Mouse (Mus musculus) kidney, postnatal 25 days (tissue): Measurements from ENCODE around the gene Oser1.

Experiments used
- DNase-seq, 2 experiments: peaks; one replicate each; pipeline ENCODE4 v3.0.0; 2021; ENCODE audit warnings: mixed read lengths in 2 of 2

The Oser1 gene

DNA sequence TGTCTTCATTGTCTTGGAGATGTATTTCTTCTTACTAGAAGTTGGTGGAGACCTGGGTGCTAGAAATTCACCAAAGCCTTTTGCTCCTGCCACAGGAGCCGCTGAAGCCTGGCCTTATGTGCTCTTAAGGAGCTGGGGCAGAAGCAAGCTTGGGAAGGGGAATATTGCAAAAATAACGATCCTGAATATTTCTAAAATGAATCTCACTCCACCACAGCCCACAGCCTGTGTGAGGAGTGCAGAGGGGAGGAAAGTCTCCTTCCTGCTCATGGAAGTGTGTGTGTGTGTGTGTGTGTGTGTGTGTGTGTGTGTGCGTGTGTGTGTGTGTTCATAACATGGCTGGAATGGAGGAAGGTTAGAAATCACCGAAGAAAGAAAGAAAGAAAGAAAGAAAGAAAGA is 25.7 kb downstream of the Oser1 start:
- DNase-seq, result no peak

DNA sequence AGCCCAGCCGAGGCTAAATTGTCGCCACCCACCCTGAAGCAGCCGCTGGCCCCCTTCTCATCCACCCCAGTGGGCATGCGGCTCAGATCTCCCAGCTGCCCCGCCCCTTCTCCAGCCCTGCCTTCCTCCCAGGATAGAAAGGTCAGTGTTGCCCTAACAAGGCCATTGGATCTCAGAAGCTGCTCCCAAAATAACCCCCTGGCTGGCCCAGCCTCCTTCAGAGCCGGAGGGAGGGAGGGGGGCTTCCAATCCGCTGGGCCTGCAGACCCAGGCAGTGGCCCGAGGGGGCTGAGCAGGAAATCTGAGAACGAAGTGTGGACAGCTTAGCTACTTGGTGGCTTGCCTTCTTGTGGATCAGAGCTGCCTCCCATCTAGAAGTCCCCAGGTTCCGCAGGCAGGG is 26.6 kb downstream of the Oser1 start, which contains the start of gene Jph2:
TSS of gene Jph2 (minus strand) at position 89 of the 400 bp plus-strand sequence.
- peak; percentile 32 to 48 for DNase-seq

GRCm38 (mm10) chr2:163397071-163397470 is 27.4 kb downstream of the Oser1 start:
- no peak for DNase-seq

DNA sequence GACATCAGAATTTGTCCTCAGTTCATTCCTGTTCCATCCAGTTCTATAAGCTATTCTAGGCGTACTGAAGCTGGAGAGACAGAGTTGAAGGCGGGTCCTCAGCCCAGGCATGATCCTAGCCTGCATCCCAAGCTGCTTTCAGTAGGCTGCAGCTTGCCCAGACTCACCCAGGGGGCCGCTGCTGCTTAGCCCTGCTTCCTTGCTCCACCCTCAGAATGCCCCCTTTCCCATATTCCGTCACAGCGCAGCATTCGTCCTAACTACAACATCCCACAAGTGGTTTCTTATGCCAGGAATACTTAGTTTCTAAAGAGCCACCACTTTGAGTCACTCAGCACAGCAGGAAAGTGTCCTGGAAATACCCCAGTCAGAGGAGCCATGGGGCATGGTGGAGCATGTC is 29.5 kb downstream of the Oser1 start:
- DNase-seq, result no peak

- DNase-seq, result no peak
Measured at GRCm38 (mm10) chr2:163393976-163394375, 30.5 kb downstream of the Oser1 start.

DNA sequence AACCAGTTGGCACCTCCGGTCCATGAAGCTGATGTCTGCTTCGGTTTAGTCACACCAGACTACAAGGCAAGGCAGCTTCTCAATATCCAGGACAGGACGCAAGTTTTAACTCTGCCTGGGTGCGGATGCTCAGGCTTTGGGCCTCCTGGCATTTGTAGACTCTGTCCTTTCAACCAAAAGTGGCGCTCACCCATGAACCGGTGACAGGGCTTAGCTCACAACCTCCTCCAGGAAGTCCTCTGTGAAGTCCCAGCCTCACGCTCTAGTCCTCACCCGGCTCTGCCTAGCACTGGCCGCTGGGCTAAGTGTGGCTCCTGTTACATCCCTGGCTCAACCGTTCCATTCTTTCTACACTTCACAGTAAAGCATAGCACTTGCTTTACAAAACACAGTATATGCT is 31.3 kb downstream of the Oser1 start:
- DNase-seq, result no peak

GRCm38 (mm10) chr2:163392436-163392835 is 32.1 kb downstream of the Oser1 start:
- no peak for DNase-seq

- DNase-seq, result peak in 1 of 2 experiments; percentile 45
Measured at GRCm38 (mm10) chr2:163386423-163387190, 37.9 kb downstream of the Oser1 start.

GRCm38 (mm10) chr2:163385126-163385525 is 39.4 kb downstream of the Oser1 start:
- no peak for DNase-seq

GRCm38 (mm10) chr2:163381246-163381645 is 43.3 kb downstream of the Oser1 start:
- DNase-seq, result no peak

GRCm38 (mm10) chr2:163379366-163379765 is 45.1 kb downstream of the Oser1 start:
- no peak for DNase-seq

DNA sequence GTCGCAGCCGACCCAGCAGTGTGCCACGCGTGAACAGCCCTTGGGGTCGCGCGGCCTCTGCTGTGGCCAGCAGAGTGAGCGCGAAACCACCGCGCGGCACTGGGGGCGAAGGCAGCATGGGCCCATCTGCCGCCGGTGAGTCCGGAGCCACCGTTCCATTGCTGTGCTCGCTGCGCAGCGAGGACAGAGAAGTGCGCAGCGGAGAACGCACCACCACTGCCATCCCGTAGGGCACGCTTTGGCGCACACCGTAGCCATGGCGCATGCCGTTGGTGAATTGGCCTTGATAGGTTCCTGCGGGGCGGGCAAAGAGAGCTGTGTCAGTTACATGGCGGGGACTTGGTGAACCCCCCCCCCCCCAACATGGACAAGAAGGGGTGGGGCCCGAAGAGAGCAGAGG is 48.4 kb downstream of the Oser1 start:
- DNase-seq, result no peak

- DNase-seq, result no peak
Measured at GRCm38 (mm10) chr2:163375468-163375867, 49.0 kb downstream of the Oser1 start.

GRCm38 (mm10) chr2:163372627-163373026 is 51.9 kb downstream of the Oser1 start:
- DNase-seq, result no peak

- DNase-seq, result peak in 1 of 2 experiments; percentile 9
Measured at GRCm38 (mm10) chr2:163370175-163370574, 54.3 kb downstream of the Oser1 start.

DNA sequence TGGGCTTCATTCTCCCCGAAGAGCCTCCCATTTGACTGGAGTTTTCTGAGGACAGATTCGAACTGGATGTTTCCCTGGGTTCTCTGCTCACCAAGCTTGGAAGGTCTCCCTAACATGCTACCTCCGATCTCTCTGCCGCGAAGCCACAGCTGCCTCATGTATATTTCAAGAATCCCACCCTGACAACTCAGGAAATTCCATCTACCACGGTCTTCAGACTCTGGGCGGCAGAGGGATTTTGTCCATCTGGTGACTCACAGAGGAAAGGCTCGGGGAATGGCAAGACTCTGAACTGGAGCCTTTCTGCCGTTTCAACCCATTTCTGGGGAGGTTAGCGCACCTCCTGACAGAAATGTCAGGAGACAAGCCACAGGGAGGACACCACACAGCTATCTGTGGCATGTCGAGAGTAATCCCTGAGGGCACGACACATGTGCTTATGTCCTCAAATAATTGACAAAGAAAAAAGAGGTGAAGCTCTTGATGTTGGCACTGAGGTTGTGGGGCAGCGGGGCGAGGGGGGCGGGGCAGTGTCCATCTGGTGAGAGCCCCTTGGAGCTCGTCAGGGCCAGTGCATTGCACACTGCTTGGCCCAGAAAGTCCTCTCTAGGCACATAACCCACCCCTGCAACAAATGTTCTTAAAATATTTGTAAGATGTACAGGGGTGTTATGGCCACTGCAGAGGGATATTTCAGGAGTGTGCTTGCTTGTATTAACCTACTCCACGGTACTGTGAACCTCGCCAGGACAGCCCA is 59.5 kb downstream of the Oser1 start:
- DNase-seq, result no peak

GRCm38 (mm10) chr2:163362940-163363921 is 61.3 kb downstream of the Oser1 start:
- DNase-seq, result no peak

DNA sequence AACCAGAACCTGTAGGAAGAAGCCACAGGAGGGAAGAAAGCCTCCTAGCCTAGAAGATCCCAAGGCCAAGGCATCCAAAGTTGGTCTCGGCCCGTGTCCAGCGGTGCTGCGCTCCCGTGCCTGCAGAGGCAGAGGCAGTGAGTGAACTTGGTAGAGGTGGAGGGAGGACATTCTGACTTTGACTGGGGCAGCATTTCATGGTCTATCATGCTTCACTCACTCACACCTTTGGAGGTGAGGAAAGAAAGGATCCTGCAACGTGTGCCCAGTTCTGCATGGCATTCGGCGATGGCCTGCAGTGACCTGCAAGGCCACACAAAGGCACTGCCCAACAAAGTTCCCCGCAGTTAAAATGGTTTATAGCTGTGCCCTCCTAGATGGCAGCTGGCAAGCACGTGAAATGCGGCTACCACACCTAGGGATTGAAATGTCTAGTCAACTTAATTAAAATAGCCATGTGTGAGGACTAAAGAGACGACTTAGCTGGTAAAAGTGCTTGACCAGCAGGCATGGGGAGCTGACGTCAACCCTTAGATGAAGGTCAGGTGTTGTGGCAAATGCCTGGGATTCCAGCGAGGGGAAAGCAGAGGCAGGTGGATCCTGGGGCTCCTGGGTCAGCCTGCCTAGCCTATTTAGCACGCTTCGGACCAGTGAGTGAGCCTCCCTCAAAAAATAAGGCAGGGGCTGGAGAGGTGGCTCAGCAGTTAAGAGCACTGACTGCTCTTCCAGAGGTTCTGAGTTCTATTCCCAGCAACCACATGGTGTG is 63.5 kb downstream of the Oser1 start:
- DNase-seq, result no peak

GRCm38 (mm10) chr2:163359253-163359652 is 65.2 kb downstream of the Oser1 start:
- DNase-seq, result no peak

- no peak for DNase-seq
Measured at GRCm38 (mm10) chr2:163358662-163359061, 65.8 kb downstream of the Oser1 start.

- DNase-seq, result no peak
Measured at GRCm38 (mm10) chr2:163356113-163356840, 68.2 kb downstream of the Oser1 start.
